Mouse (Mus musculus) mouse embryonic stem cell (cell line): ENCODE data around the gene Reps1.
"Not testable (repeated sequence)": the region's sequence is repeated elsewhere in the genome, so short reads cannot be mapped to it uniquely, and the experiment has no call there.

Experiments
- in situ Hi-C, 2 experiments: fragments of 300-500 bp; cut with MboI; formaldehyde crosslinking; loops; 1 replicate in 1 of 2; 3 replicates in 1 of 2; pipeline ENCODE4 v1.14.3; 2019 to 2020; ENCODE audit warnings: low sequenced_read_pairs in 2 of 2, low pct_unique_long_range_greater_than_20kb in 1 of 2, mixed read lengths in 1 of 2; ENCODE audit not compliant: unreplicated experiment in 1 of 2

Reps1 gene

GRCm38 (mm10) chr10:18113473-18114093 lies 57.9 kb downstream of the Reps1 start:
- in situ Hi-C loops, result no loop called here

GRCm38 (mm10) chr10:18118336-18118735 lies 62.7 kb downstream of the Reps1 start:
- in situ Hi-C loops, result no loop called here

GRCm38 (mm10) chr10:18130276-18130675 lies 74.6 kb downstream of the Reps1 start:
- in situ Hi-C loops, result no loop called here

- in situ Hi-C loops, result no loop called here
Observed at GRCm38 (mm10) chr10:18131666-18132650, 76.3 kb downstream of the Reps1 start.

- in situ Hi-C loops, result not testable (repeated sequence)
Observed at GRCm38 (mm10) chr10:18138853-18139503, 83.3 kb downstream of the Reps1 start.

GRCm38 (mm10) chr10:18139615-18140014 lies 84.0 kb downstream of the Reps1 start:
- in situ Hi-C loops, result no loop called here

GRCm38 (mm10) chr10:18141389-18141788 lies 85.7 kb downstream of the Reps1 start:
- in situ Hi-C loops, result no loop called here

- in situ Hi-C loops, result no loop called here
Observed at GRCm38 (mm10) chr10:18142231-18142630, 86.6 kb downstream of the Reps1 start.

GRCm38 (mm10) chr10:18147224-18147623 lies 91.6 kb downstream of the Reps1 start:
- in situ Hi-C loops, result no loop called here

- in situ Hi-C loops, result no loop called here
Observed at GRCm38 (mm10) chr10:18162435-18162971, 106.8 kb downstream of the Reps1 start.
